Mouse (Mus musculus) kidney, postnatal 36 days (tissue): ENCODE measurements around the gene Slc11a1.

ENCODE experiments used
- DNase-seq, 2 experiments: peaks; one replicate each; pipeline ENCODE4 v3.0.0; 2021 to 2022; ENCODE audit warnings: mixed read lengths in 2 of 2

Slc11a1 gene

DNA sequence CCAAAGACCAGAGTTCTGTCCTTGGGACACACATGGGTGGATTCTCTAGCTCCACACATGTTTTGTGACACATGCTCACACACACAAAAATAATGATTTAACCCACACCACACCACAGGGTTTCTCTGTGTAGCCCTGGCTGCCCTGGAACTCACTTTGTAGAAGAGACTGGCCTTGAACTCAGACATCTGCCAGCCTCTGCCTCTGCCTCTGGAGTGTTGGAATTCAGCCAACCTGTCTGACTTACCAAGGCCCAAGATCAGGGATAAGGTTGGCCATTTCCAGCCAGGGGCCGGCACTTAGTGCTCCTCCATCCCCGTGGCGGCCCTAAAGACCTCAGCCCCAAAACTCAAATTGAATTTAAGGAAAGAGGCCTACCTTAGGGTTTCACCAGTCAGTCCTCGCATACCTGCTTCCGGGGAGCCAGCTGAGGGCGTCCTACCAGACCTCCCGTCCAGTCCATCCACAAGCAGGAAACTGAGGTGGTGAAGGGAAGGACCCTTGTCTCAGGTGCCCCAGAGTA is 13.5 kb downstream of the Slc11a1 start:
- no peak for DNase-seq

- DNase-seq: peak in 1 of 2 experiments; percentile 44
Measured at GRCm38 (mm10) chr1:74389831-74390286, 14.9 kb downstream of the Slc11a1 start.

GRCm38 (mm10) chr1:74390287-74390906 is 15.4 kb downstream of the Slc11a1 start:
- DNase-seq: peak; percentile 59 to 84

DNA sequence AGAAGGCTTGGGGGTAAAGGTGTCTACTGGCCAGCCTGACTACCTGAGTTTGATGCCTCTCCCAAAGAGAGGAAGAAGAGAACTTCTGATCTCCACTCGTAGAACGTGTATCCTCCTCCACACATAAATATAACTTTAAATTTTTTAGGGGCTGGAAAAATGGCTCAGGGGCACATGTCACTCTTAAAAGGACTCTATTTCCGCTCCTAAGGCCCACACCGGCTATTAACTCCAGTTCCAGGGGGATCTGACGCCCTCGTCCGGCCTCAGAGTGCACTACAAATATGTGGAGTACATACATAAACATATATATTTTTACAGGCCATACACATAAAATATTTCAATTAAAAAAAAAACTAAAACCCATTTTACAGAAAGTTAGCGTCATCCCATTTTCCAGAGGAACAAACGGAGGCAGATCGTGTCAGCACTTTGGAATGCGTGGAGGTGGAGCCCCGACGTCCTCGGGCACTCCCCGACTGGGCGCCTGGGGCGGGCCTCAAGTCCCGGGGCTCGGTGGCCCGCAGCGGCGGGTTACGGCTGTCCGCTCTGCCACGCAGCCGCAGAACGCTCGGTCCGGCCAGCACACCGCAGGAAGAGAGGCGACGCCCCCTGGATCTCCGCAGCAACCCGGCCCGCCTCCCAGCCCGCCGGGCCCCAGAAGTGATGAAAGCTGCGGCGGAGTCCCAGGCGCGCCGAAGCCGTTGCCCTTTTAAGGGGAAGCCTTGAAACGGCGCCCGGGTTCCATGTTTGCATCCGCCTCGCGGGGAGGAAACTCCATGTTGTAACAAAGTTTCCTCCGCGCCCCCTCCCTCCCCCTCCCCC is 16.1 kb downstream of the Slc11a1 start, which contains the start of gene Ctdsp1:
TSS of gene Ctdsp1 (plus strand) at position 586 of the 825 bp plus-strand sequence.
- DNase-seq: peak; percentile 98 to 99

DNA sequence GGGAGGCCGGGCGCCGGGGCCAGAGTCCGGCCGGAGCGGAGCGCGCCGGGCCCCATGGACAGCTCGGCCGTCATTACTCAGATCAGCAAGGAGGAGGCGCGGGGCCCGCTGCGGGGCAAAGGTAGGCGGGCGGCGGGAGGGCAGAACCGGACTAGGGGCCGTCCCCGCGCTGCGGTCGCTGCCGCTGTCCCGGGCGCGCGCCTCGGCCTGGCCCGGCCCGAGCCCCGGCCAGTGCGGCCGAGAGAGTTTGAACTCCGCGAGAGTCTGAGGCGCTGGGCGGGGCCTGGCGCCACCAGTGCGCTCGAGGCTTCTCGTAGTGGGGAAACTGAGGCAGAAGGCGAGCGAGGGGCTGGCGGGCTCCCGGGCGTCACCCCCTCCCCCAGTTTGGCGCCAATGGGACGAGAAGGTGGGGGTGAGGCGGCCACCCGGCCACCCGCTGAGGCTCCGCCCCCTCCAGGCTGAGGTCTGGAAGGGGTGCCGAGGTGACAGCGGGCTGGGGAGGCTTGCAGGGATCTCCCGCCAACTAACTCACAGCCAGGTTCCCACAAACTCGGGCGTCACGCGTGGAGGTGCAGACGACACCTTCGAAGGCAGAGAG is 16.9 kb downstream of the Slc11a1 start:
- peak; percentile 84 to 91 for DNase-seq

DNA sequence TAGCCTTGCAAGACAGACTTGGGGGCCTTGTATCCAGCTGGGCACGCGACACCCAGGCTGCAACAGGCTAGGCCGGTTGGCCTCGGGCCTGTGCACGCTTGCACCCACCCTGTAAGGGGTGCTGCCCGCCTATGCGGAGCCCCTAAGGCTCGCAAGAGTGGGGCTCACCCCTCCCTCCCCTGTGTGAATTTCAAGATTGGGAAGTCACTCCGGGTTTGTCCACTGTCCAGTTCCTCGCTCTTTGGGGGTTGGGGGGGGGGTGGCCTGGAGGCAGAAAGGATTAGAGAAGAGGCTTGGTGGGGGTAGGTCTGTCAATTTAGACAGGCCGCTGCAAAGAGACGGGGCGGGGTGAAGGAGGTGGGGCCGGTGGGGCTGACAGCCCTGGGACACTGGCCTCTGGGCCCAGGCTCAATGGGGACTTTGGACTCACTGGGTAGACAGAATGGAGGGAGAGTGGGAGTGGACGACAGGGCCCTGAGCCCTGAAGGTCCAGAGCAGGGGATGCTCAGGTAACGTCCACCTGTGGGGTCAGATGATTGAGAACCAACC is 17.5 kb downstream of the Slc11a1 start:
- DNase-seq: peak; percentile 84 to 87

GRCm38 (mm10) chr1:74393010-74393409 is 18.0 kb downstream of the Slc11a1 start:
- peak in 1 of 2 experiments; percentile 27 for DNase-seq

- DNase-seq: no peak
Measured at GRCm38 (mm10) chr1:74393697-74394096, 18.7 kb downstream of the Slc11a1 start.

GRCm38 (mm10) chr1:74394311-74394710 is 19.3 kb downstream of the Slc11a1 start:
- DNase-seq: no peak

DNA sequence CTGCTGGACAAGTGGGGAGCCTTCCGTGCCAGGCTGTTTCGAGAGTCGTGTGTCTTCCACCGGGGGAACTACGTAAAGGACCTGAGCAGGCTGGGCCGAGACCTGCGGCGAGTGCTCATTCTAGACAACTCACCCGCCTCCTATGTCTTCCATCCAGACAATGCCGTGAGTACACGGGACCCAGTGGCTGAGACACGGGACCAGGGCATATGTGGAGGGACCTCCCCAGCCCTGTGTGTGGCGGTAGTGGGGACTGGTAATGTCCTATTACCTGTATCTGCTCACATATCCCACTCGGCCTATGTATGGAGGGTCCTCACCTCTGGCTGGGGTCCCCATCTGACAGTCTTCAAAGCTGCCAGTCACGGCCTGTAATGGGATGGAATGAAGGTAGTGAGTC is 19.9 kb downstream of the Slc11a1 start:
- DNase-seq: no peak

DNA sequence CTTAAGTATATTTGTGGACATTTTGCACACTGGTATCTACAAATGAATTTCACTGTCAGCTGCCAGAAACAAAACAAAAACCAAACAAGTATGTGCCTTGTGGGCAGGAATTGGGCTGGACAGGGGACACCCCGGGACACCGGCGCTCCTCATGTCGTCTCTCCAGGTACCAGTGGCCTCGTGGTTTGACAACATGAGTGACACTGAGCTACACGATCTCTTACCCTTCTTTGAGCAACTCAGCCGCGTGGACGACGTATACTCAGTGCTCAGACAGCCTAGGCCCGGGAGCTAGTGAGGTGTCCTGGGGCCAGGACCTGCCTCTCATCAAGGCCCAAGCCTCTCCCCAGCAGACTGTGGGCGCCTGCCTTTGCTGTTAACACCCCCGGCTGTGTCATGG is 20.3 kb downstream of the Slc11a1 start:
- no peak for DNase-seq

- peak in 1 of 2 experiments; percentile 43 for DNase-seq
Measured at GRCm38 (mm10) chr1:74396456-74397222, 21.6 kb downstream of the Slc11a1 start.

DNA sequence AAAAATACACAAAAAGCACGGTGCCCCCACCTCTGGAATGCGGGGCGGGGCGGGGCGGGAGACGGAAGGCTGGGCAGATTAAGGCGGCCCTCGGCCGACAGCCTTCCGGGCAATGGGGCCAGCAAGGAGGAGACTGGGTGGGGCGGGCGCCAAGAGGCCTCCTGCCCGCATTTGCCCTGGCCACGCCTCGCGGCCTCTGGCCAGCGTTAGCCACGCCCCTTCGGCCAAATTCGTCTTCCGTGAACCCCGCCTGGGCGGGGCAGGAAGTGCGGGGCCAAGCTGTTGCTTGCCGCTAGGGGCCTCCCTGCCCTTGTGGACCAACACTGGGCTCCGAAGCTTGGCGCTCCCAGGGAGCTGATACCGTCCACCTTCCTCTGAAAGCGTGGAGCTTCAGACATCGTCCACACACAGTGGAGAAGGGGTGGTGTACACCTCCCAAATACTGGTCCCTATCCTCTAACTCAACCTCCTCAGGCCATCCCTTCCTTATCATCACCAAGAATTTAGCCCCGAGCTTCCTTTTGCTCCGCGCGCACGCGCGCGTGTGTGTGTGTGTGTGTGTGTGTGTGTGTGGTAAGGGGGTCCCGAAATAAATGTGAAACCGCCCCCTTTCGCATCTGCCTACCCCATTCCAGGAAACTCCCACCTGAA is 22.4 kb downstream of the Slc11a1 start:
- peak; percentile 99 to 100 for DNase-seq

DNA sequence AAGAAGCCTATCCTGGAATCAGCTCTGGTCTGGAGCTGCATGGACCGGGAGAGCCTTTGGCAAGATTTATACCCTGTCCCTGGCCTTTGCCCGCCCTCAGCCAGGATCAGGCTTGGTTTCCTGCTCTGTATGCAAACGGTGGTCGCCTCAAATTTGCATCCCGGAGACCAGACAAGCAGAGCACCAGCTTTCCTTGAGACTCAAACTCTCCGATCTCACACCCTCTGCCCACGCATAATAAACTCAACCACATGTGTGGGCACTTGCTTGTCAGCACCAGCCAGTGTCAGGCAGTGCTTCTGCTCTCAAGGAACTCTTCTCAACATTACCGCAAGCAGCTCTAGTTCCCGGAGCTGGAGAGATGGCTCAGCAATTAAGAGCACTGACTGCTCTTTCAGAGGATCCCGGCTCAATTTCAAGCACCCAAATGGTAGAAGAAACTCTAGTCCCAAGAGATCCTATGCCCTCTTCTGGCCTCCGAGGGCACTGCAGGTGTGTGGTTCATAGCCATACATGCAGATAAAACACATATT is 23.0 kb downstream of the Slc11a1 start:
- peak; percentile 79 to 87 for DNase-seq

DNA sequence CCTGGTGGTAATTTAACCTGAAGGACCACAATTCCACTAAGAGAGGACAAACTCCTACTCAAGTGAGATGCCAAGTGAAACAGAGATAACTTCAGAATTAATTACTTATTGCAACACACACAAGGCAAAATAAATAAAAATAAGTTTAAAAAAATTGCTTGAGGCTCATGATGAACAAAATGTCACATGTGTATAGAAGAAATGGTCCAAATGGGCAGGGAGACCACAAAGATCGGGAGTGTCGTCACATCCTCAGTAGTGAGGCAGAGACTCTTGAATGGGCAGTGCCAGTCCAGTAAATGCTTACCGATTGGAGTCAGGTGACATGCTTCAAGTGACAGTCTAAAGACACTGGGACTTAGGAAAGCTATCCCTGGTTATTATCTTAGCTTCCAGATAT is 25.5 kb downstream of the Slc11a1 start:
- no peak for DNase-seq

GRCm38 (mm10) chr1:74401015-74401702 is 26.2 kb downstream of the Slc11a1 start:
- DNase-seq: no peak

GRCm38 (mm10) chr1:74404206-74404605 is 29.2 kb downstream of the Slc11a1 start:
- no peak for DNase-seq

GRCm38 (mm10) chr1:74408589-74409504 is 33.9 kb downstream of the Slc11a1 start, which contains the start of gene Vil1:
TSS of gene Vil1 (plus strand) at chr1:74409376.
- peak; percentile 71 for DNase-seq

- DNase-seq: no peak
Measured at GRCm38 (mm10) chr1:74411753-74412325, 36.8 kb downstream of the Slc11a1 start.
